Mouse (Mus musculus) retina, adult 2 months (tissue): ENCODE results near the gene Eps8l1.
A peak's percentile ranks its signal among the peaks of the same experiment; 100 is the strongest.

Experiments
- DNase-seq: peaks from one replicate; pipeline ENCODE4 v3.0.0-alpha.2; 2012; ENCODE audit warnings: low read depth, low spot score

Gene Eps8l1

GRCm38 (mm10) chr7:4508739-4509116 is 48.3 kb downstream of the Eps8l1 start:
- DNase-seq, result no peak

DNA sequence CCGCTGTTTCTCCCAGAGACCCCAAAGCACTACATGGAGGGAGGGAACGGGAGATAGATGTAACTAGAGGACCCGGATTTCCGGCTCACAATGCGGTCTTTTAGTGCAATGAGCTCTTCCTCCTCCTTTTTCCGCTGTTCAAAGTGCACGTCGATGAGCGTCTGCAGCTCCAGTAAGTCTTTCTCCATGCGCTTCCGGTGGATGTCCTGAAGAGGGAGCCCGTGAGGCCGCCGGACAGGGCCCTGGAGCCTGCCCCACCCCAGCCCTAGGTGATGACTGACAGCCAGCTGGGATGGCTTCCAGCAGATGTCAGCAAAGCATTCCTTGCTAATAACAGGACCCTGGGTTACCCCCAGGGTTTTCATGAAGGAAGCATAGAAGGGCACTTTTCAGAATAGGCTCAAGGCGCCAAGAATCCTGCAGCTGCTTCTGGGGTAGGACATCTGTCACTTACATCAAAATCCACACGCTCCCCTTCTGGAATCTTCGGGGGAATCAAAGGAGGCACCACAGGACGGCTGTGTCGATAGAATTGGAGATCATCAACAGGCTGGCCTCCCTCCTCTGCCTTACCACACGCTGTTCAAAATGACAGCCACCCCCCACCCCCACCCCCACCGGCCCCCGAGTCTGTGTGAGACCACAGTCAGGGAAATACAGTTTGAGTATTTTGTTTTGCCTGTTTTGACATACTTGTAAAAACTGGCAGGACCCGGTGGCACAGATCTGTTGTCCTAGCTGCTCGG is 49.6 kb downstream of the Eps8l1 start:
- DNase-seq, result peak; percentile 59

- DNase-seq, result no peak
These were observed 51.2 kb downstream of the Eps8l1 start for GRCm38 (mm10) chr7:4511489-4512224.

- DNase-seq, result peak; percentile 46
These were observed 52.8 kb downstream of the Eps8l1 start for GRCm38 (mm10) chr7:4513236-4513635.

DNA sequence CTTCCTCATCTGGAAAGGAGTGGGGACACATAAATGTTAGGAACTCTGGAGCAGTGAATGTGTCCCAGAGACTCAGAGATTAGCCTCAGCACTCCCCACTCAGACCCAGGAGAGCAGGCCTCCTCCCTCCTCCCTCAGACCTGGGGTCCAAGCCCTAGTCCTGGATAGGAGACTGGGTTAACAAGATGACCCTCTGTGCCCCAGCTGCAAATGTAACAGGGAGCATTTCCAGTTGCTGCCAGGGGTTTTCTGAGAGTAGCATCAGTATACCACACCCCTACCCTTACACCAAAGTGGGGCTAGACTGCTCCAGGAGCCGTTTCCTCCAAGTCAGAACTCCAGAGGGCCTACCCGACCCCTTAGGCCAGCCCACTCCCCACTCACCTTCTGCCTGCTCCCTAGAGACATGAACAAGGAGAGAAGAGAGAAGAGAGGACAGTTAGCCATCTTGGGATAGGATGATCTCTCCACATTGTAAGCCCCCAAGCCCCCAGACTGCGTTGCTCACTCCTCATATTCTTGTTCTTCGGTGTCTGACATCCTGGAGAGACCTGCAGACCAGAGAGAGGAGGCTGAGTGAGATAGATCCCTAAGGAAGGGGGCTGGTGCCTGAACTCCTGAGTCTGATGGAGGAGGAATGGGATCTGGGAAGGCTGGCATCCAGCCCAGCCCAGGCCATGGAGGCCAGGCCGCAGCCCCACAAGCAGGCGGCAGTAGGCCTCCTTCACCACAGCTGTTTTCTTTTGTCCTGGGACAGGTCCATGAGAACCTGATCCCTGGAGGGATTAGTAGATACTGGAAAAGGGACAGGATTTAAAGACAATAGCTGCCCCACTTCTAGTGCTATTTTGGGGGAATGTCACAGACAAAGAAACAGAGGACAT is 53.6 kb downstream of the Eps8l1 start:
- no peak for DNase-seq

GRCm38 (mm10) chr7:4515853-4516252 is 55.4 kb downstream of the Eps8l1 start:
- no peak for DNase-seq

DNA sequence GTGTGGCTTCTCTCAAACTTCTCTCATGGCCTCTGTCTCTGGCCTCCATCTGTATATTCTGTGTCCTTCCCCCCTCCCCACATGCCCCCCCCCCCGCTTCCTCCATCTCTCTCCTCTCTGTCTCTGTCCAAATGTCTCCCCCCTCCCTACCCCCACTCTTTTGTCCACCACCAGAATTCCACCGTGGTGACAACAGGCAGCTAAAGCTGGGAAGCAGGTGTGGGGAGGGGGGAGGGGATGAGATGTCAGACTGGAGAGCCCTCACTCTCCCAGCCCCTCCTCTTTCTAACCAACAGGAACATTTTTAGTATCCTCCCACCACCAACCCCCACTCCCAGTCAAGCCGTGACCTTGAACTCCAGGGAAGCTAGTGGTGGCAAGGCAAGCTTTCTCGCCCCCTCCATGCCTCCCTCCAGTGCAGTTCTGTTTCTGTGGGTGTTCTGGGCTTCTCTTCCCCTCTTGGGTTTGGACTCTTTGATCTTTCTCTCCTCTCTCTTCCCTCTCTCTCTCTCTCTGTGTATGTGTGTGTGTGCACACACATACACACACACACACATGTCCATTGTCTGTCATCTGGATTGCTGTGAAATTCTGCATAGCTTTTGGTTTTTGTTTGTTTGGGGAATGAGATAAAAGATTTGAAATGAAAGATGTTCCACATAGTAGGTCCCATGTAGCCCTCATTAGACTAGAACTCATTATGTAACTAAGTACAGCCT is 56.0 kb downstream of the Eps8l1 start, which contains the start of gene Tnnt1:
TSS of gene Tnnt1 (minus strand) at position 51 of the 719 bp plus-strand sequence.
- DNase-seq, result no peak

DNA sequence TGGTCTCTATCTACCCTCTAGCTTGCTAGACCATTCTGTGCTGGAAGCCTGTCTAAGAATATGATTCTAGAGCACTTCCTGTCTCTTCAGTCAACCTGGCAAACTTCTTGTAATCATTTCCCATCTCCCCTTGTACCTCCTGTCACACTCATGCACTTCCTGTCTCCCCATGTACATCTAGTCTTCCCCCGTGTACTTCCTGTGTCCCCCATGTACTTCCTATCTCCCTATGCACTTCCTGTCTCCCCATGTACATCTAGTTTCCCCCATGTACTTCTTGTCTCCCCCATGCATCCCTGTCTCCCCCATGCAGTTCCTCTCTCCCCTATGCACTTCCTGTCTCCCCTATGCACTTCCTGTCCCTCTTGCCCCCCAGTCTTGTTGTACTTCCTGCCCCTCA is 58.0 kb downstream of the Eps8l1 start:
- DNase-seq, result no peak

DNA sequence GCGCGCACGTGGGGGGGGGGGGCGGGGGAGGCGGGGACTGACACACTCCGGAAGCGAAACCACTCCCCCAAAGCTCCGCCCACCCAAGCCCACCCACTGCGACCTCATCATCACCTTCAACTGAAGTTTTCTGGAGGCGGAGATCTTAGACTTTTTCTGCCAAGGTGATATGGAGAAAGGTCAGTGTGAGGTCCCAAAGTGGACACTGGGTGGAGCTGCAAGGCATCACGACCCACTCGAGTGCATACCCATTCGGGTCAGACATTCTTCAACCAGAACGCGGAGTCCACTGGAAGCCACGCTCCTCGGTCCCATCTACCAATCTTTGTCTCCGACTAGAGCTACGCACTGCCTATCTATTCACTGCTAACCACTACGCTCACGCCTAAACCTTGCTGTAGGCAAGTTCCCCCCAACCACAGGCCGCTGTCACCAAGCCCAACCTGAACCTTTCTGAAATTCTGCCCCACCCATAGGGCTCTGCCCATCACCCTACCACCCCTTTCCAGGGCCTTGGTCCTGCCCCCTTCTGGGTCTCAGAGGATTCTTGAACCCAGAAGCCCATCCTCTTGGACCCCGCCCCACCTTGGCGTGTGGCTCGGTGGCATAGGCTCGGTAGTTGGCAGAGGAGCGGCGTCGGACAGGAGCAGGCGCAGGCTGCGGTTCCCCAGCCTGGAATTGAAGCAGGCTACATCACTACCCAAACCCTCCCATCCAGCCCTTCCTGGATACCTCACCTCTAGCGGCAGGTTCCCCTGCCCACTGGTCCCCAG is 60.9 kb downstream of the Eps8l1 start:
- DNase-seq, result no peak

- DNase-seq, result no peak
These were observed 61.8 kb downstream of the Eps8l1 start for GRCm38 (mm10) chr7:4522292-4522691.

GRCm38 (mm10) chr7:4523205-4524130 is 63.0 kb downstream of the Eps8l1 start:
- DNase-seq, result no peak

GRCm38 (mm10) chr7:4524212-4524922 is 63.9 kb downstream of the Eps8l1 start, which contains the start of gene Tnni3:
Tnni3 (minus strand) TSS chr7:4524229.
- peak; percentile 50 for DNase-seq

DNA sequence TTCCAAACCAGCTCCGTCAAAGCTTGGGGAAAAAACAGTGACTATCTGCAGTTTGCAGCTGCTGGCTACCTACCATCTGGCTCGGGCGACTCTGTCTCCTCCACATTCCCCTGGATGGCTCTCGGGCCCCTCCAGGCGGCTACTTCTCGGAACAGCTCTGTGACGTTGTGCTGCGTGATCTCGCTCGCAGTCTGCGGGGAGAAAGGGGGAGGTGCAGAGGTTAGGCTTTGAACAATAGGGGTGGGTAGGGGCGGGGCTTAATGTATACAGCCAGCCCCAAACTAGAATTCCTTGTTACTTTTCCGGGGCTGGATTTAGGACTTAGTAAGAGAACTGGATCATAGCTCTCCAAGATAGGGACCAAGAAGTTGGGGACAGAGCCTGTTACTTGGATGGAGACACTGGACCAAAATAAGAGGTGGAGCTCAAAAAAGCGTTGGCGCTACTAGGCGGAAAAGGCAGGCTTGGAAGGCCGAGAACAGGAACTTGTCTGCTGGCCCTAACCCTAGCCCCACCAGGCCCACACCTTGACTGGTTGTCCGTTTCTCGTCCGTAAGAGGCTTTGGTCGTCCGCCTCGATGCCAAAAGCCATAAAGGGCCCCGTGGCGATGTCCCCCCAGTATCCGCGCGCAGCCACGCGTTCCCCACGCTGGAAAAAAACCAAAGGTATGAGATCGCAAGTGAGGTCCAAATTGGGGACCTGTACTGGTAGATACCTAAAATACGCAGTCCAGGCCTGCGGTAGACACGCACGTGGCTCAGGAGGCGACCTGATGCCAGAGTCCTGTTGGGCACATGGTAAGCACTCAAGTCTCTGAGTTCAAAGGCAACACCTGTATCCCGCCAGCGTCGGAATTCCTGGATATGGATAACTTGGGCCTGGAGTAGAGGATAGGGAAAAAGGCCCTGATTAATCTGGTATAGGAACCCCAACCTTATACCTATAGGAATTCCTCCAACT is 66.1 kb downstream of the Eps8l1 start:
- peak; percentile 49 for DNase-seq

DNA sequence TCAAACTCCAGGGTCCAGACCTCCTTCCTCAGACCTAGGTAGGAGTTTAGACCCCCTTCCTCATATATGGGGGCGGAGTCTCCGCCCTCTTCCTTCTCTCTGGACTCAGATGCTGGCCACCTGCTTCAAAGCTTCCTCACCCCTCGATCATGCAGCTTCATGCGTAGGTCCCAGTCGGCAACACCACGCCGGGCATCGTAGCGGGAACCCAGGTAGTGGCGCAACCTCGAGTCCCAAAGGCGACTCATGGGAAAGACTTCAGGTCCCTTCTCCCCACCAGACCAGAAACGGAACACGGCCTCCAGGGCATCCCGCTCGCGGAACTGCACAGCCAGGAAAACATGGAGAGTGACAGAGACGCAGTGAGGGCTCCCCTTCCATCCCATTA is 66.8 kb downstream of the Eps8l1 start:
- DNase-seq, result no peak
